Mouse (Mus musculus) gastrocnemius, postnatal 25 days (tissue): ENCODE data around the gene Vmn1r61. TPM values are rescaled to one million over a fixed set of nuclear protein-coding genes. Genes with fewer than 3 reads are reported as not detected.

Experiments
- DNase-seq: peaks from one replicate; pipeline ENCODE4 v3.0.0; 2022
- long read RNA-seq, 2 experiments: library from polyadenylated mRNA; stranded (forward); transcript quantifications; one replicate each; pipeline ENCODE4 v2.0.0; 2021
- total RNA-seq, 2 experiments: library from RNA; stranded (reverse); gene quantifications; 1 replicate in 1 of 2; 2 replicates in 1 of 2; pipeline ENCODE4 v1.2.3; 2021

Vmn1r61 gene
- not detected for total RNA-seq
- long read RNA-seq, experiment 1, result 0 reads
- long read RNA-seq, experiment 2, result 0 reads

GRCm38 (mm10) chr7:5613195-5613594 lies at the start of gene Vmn1r61:
Gene Vmn1r61 (minus strand): TSS chr7:5613295.
- no peak for DNase-seq

Other genes starting within 250 kb of the Vmn1r61 start
- not detected for gene Vmn1r58, start 199.9 kb downstream of the Vmn1r61 start, total RNA-seq
- not detected for gene Vmn1r59, start 156.5 kb downstream of the Vmn1r61 start, total RNA-seq
- not detected for gene Vmn2r28, start 119.3 kb downstream of the Vmn1r61 start, total RNA-seq
- gene Vmn1r60, start 66.0 kb downstream of the Vmn1r61 start, total RNA-seq, result not detected
- not detected for gene Vmn1r62, start 60.3 kb upstream of the Vmn1r61 start, total RNA-seq
- gene Vmn1r63, start 192.2 kb upstream of the Vmn1r61 start, total RNA-seq, result not detected